Mouse (Mus musculus) testis, adult 2 months (tissue): ENCODE data around the gene Hoxa1.

Experiments
- CTCF ChIP-seq: fragments of 200-500 bp; IDR thresholded peaks from 2 replicates; pipeline ENCODE4 v1.5.1; 2012; ENCODE audit warnings: low read depth, mild to moderate bottlenecking, inconsistent platforms, low read length, moderate library complexity; ENCODE audit not compliant: control insufficient read depth, insufficient read depth, insufficient replicate concordance
- POLR2A ChIP-seq: fragments of 200-500 bp; IDR thresholded peaks from 2 replicates; pipeline ENCODE4 v1.6.1; 2012; ENCODE audit warnings: low read depth, mild to moderate bottlenecking, inconsistent platforms, low read length, moderate library complexity; ENCODE audit not compliant: control insufficient read depth

- TF ChIP-seq POLR2A (no peak), CTCF (no peak)
Observed at GRCm38 (mm10) chr6:52154044-52154443, 4.1 kb downstream of the Hoxa1 start.
